Mouse (Mus musculus): ENCODE data around the gene Gm9945. TPM values are rescaled to one million over a fixed set of nuclear protein-coding genes. Genes with fewer than 3 reads are reported as not detected.

Gene Gm9945
- polyA plus RNA-seq, 1 experiment from 2014 or later = not detected

GRCm38 (mm10) chr11:53508591-53508990 is 28.6 kb downstream of the Gm9945 start:
- ATAC-seq (replicated peaks; ENCODE audit: low FRiP score, low read depth) = no peak

GRCm38 (mm10) chr11:53510351-53510750 is 30.4 kb downstream of the Gm9945 start:
- no peaks in the 10 kb centered on the region for H3K36me3 ChIP-seq (ENCODE audit: insufficient read depth, low read length)
- TF ChIP-seq CTCF (IDR thresholded peaks at IDR 0.05; ENCODE audit: low read depth) = peak; percentile 35
- H3K9me3 ChIP-seq (replicated peaks; ENCODE audit: low read length) = no peaks in the 10 kb centered on the region
- H3K27ac ChIP-seq = no peak overlapping the region
- DNase-seq (ENCODE audit: low spot score) = no peak
- no peaks in the 10 kb centered on the region for H3K27me3 ChIP-seq (ENCODE audit: insufficient read depth, low read length)
- H3K4me1 ChIP-seq (replicated peaks; ENCODE audit: insufficient read depth, low read length) = no peaks in the 10 kb centered on the region
- H3K4me2 ChIP-seq (ENCODE audit: low read length) = no peak overlapping the region
- ATAC-seq (replicated peaks; ENCODE audit: low FRiP score, low read depth) = no peak
- no peak overlapping the region for H3K9ac ChIP-seq (ENCODE audit: low read depth, low read length)
- 32% methylated on average over 5 of the region's 5 CpGs for WGBS
- H3K4me3 ChIP-seq (replicated peaks; ENCODE audit: low read depth, low read length) = no peak overlapping the region

More at GRCm38 (mm10) chr11:53508591-53508990, 28.6 kb downstream of the Gm9945 start:
- H3K9ac ChIP-seq (ENCODE audit: low read depth, low read length) = no peak overlapping the region
- no peak overlapping the region for H3K4me2 ChIP-seq (ENCODE audit: low read length)
- no peak overlapping the region for H3K4me3 ChIP-seq (replicated peaks; ENCODE audit: low read depth, low read length)
- TF ChIP-seq CTCF (IDR thresholded peaks at IDR 0.05; ENCODE audit: low read depth) = no peak
- WGBS = 51% methylated on average over 3 of the region's 3 CpGs
- no peaks in the 10 kb centered on the region for H3K36me3 ChIP-seq (ENCODE audit: insufficient read depth, low read length)
- DNase-seq (ENCODE audit: low spot score) = no peak
- no peaks in the 10 kb centered on the region for H3K27me3 ChIP-seq (ENCODE audit: insufficient read depth, low read length)
- H3K27ac ChIP-seq = no peak overlapping the region
- no peaks in the 10 kb centered on the region for H3K9me3 ChIP-seq (replicated peaks; ENCODE audit: low read length)
- H3K4me1 ChIP-seq (replicated peaks; ENCODE audit: insufficient read depth, low read length) = no peaks in the 10 kb centered on the region

GRCm38 (mm10) chr11:53516775-53517627 is 37.0 kb downstream of the Gm9945 start:
- DNase-seq (ENCODE audit: low spot score) (no peak), ATAC-seq (replicated peaks; ENCODE audit: low FRiP score, low read depth) (no peak)
- no peak overlapping the region for H3K4me3 ChIP-seq (replicated peaks; ENCODE audit: low read depth, low read length)
- H3K4me1 ChIP-seq (replicated peaks; ENCODE audit: insufficient read depth, low read length) = peaks cover 6% of the 10 kb centered on the region; the same call in 1 of the 2 replicates
- no peaks in the 10 kb centered on the region for H3K9me3 ChIP-seq (replicated peaks; ENCODE audit: low read length)
- no peak for TF ChIP-seq CTCF (IDR thresholded peaks at IDR 0.05; ENCODE audit: low read depth)
- no peak overlapping the region for H3K9ac ChIP-seq (ENCODE audit: low read depth, low read length)
- no peaks in the 10 kb centered on the region for H3K27me3 ChIP-seq (ENCODE audit: insufficient read depth, low read length)
- no peak overlapping the region for H3K4me2 ChIP-seq (ENCODE audit: low read length)
- WGBS = 51% methylated on average over 8 of the region's 8 CpGs
- H3K36me3 ChIP-seq (ENCODE audit: insufficient read depth, low read length) = no peaks in the 10 kb centered on the region
- no peak overlapping the region for H3K27ac ChIP-seq

DNA sequence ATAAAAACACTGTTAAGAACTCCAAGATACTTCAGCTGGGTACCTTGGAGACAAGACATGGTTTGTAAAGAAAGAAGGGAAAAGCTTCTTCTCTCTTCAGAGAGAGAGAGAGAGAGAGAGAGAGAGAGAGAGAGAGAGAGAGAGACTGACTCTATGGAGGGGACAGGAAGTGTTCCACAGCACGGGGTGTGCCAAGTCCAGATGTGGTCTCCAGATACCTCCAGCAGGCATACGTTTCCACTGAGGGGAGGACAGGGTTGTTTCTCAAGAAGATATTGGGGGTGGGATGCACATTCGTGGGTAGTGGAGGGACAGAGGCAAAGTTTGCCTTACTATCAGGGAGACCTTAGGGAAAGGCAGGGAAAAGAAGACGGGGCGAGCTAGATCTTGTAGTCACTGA is 38.8 kb downstream of the Gm9945 start:
- TF ChIP-seq CTCF (IDR thresholded peaks at IDR 0.05; ENCODE audit: low read depth) = no peak
- H3K4me1 ChIP-seq (replicated peaks; ENCODE audit: insufficient read depth, low read length) = peaks cover 6% of the 10 kb centered on the region
- no peak overlapping the region for H3K27ac ChIP-seq
- H3K27me3 ChIP-seq (ENCODE audit: insufficient read depth, low read length) = no peaks in the 10 kb centered on the region
- no peak overlapping the region for H3K4me3 ChIP-seq (replicated peaks; ENCODE audit: low read depth, low read length)
- no peak for ATAC-seq (replicated peaks; ENCODE audit: low FRiP score, low read depth)
- 54% methylated on average over 5 of the region's 5 CpGs for WGBS
- H3K9ac ChIP-seq (ENCODE audit: low read depth, low read length) = no peak overlapping the region
- no peak overlapping the region for H3K4me2 ChIP-seq (ENCODE audit: low read length)
- no peaks in the 10 kb centered on the region for H3K36me3 ChIP-seq (ENCODE audit: insufficient read depth, low read length)
- no peak for DNase-seq (ENCODE audit: low spot score)
- no peaks in the 10 kb centered on the region for H3K9me3 ChIP-seq (replicated peaks; ENCODE audit: low read length)

GRCm38 (mm10) chr11:53519207-53520121 is 39.5 kb downstream of the Gm9945 start, which contains the start of gene Sept8:
TSS of gene Sept8 (plus strand) at chr11:53519257.
- 7% methylated on average over 68 of the region's 79 CpGs for WGBS

More at GRCm38 (mm10) chr11:53519207-53520121, 39.5 kb downstream of the Gm9945 start, which contains the start of gene Sept8:
- peak within 1 kb of the TSS; percentile 71 for H3K4me2 ChIP-seq (ENCODE audit: low read length)
- H3K27ac ChIP-seq = peak within 1 kb of the TSS; percentile 72
- DNase-seq (ENCODE audit: low spot score) (peak; percentile 69), ATAC-seq (replicated peaks; ENCODE audit: low FRiP score, low read depth) (peak; percentile 69)
- no peaks in the 10 kb centered on the region for H3K27me3 ChIP-seq (ENCODE audit: insufficient read depth, low read length)
- TF ChIP-seq CTCF (IDR thresholded peaks at IDR 0.05; ENCODE audit: low read depth) = no peak
- peak within 1 kb of the TSS; percentile 80 for H3K4me3 ChIP-seq (replicated peaks; ENCODE audit: low read depth, low read length)
- peak within 1 kb of the TSS; percentile 82 for H3K9ac ChIP-seq (ENCODE audit: low read depth, low read length)
- peaks cover 6% of the 10 kb centered on the region for H3K4me1 ChIP-seq (replicated peaks; ENCODE audit: insufficient read depth, low read length)
- H3K36me3 ChIP-seq (ENCODE audit: insufficient read depth, low read length) = no peaks in the 10 kb centered on the region
- H3K9me3 ChIP-seq (replicated peaks; ENCODE audit: low read length) = no peaks in the 10 kb centered on the region

All from kidney, postnatal 0 days (tissue).